In the genomic region with DNA sequence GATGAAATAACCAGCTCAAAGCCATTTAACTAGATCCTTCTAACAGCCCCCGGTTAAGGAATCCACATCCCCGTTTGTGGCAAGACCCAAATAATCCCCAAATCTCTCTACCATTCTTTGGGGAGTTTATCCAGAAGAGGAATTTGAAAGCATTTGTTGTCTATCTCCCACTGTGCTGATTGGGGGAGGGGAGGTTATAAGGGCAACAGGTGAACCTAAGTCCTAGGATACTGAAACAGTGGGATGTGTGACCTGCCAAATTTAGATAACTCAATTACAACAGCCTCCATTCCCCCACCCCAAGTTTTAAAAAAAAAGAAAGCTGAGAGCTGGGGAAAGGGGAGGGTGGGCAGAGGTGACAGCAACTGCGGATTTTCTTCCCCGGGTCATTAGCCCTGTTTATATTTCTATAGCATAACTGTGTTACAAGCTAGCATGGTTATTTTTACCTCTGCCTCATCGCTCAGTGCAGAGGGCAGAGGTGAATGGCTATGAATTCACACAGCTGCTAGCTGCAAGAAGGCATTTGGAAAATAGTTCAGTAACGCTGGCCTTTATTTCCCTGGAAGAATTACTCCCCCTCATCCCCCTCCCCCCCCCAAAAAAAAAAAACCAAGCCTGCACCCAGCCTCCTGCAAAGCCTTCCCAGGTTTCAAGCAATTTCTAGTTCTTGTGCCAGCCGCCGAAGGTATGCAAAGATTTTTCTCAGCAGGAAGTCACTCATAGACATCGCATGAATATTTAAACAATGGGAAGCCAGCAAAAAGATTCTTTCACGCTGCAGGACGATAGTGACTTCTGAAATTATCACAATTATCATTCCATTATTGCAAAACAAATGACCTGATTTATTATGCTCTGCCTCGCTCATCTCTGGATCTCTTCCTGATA, we compare ENCODE assay signal across 14 mouse cellular contexts.
DNase-seq lines count a peak whose midpoint lies in the region; ATAC-seq and TF ChIP-seq lines count a peak whose summit lies in the region.
"Had no signal": no experiment of that assay in that cellular context is flagged by ENCODE, and none has a peak within 500 bp of the region (broad histone marks: within the 10 kb centered on the region; RNA-seq: fewer than 3 reads in every experiment).

No protein-coding gene starts in this region.

- no peak for TF ChIP-seq CTCF in heart, adult 2 months (IDR thresholded peaks at IDR 0.05)
- TF ChIP-seq CTCF in liver, postnatal 0 days (IDR thresholded peaks at IDR 0.05; ENCODE audit: low read depth): no peak

- 27% methylated on average over 12 of the region's 12 CpGs for WGBS in heart, embryonic 13.5 days
- WGBS in heart, adult 2 months: 42% methylated on average over 12 of the region's 12 CpGs
- 15% methylated on average over 12 of the region's 12 CpGs for WGBS in midbrain, embryonic 10.5 days
- 7% methylated on average over 12 of the region's 12 CpGs for WGBS in midbrain, embryonic 16.5 days
- 28% methylated on average over 12 of the region's 12 CpGs for WGBS in limb, embryonic 12.5 days
- WGBS in liver, postnatal 0 days (ENCODE audit: insufficient replicate concordance): 58% methylated on average over 12 of the region's 12 CpGs

- H3K27ac ChIP-seq in heart, embryonic 13.5 days (replicated peaks): no peak overlapping the region
- H3K27ac ChIP-seq in heart, adult 2 months: no peak overlapping the region
- no peak overlapping the region for H3K27ac ChIP-seq in midbrain, embryonic 10.5 days (replicated peaks)
- no peak overlapping the region for H3K27ac ChIP-seq in midbrain, embryonic 16.5 days (ENCODE audit: low read length)
- no peak overlapping the region for H3K27ac ChIP-seq in limb, embryonic 12.5 days
- H3K27ac ChIP-seq in liver, postnatal 0 days (ENCODE audit: low read depth): no peak overlapping the region

- peak overlapping the region; percentile 9; the same call in 1 of the 2 replicates for H3K4me2 ChIP-seq in heart, embryonic 13.5 days
- no peak overlapping the region; the same call in 1 of the 2 replicates for H3K4me2 ChIP-seq in midbrain, embryonic 16.5 days (ENCODE audit: low read length)
- H3K4me2 ChIP-seq in limb, embryonic 12.5 days: no peak overlapping the region; the same call in 1 of the 2 replicates
- H3K4me2 ChIP-seq in liver, postnatal 0 days (ENCODE audit: low read depth, low read length): no peak overlapping the region

- ATAC-seq in heart, embryonic 13.5 days (ENCODE audit: extremely low read depth, insufficient number of reproducible peaks, low FRiP score, low TSS enrichment): no peak
- no peak for ATAC-seq in midbrain, embryonic 16.5 days
- peak; percentile 82 for ATAC-seq in limb, embryonic 12.5 days (ENCODE audit: insufficient number of reproducible peaks, insufficient read depth, low FRiP score, low TSS enrichment, low read depth)
- no peak for ATAC-seq in liver, postnatal 0 days
- ATAC-seq: intestine, postnatal 0 days had no signal

- no peak for TF ChIP-seq EP300 in heart, adult 2 months (IDR thresholded peaks at IDR 0.05; ENCODE audit: insufficient read depth, low read depth, low read length)
- no peak for TF ChIP-seq EP300 in liver, postnatal 0 days (IDR thresholded peaks at IDR 0.05; ENCODE audit: low read depth)

- intact Hi-C loops in heart, adult 2 months (cut with DNase I): no loop called here

- no peaks in the 10 kb centered on the region for H3K9me3 ChIP-seq in heart, embryonic 13.5 days
- H3K9me3 ChIP-seq in midbrain, embryonic 10.5 days (replicated peaks): no peaks in the 10 kb centered on the region
- no peaks in the 10 kb centered on the region for H3K9me3 ChIP-seq in midbrain, embryonic 16.5 days (replicated peaks; ENCODE audit: control insufficient read depth, low read length, poor library complexity, severe bottlenecking)
- H3K9me3 ChIP-seq in limb, embryonic 12.5 days: no peaks in the 10 kb centered on the region
- H3K9me3 ChIP-seq in liver, postnatal 0 days (ENCODE audit: low read length): no peaks in the 10 kb centered on the region

- no peak for TF ChIP-seq POLR2A in heart, adult 2 months (IDR thresholded peaks at IDR 0.05; ENCODE audit: insufficient read depth, low read depth, low read length)

- H3K4me3 ChIP-seq in heart, embryonic 13.5 days: no peak overlapping the region
- H3K4me3 ChIP-seq in heart, adult 2 months: no peak overlapping the region
- peak overlapping the region; percentile 14; the same call in 1 of the 2 replicates for H3K4me3 ChIP-seq in midbrain, embryonic 10.5 days
- H3K4me3 ChIP-seq in midbrain, embryonic 16.5 days (ENCODE audit: low read depth, low read length): no peak overlapping the region
- H3K4me3 ChIP-seq in limb, embryonic 12.5 days (replicated peaks): no peak overlapping the region
- H3K4me3 ChIP-seq in liver, postnatal 0 days (ENCODE audit: low read depth, low read length): no peak overlapping the region

- H3K9ac ChIP-seq in heart, embryonic 13.5 days: no peak overlapping the region
- no peak overlapping the region for H3K9ac ChIP-seq in heart, adult 2 months (ENCODE audit: low read depth, low read length)
- no peak overlapping the region for H3K9ac ChIP-seq in midbrain, embryonic 16.5 days (ENCODE audit: low read depth, low read length)
- H3K9ac ChIP-seq in limb, embryonic 12.5 days (replicated peaks): no peak overlapping the region
- no peak overlapping the region for H3K9ac ChIP-seq in liver, postnatal 0 days (replicated peaks)

- no peak for DNase-seq in heart, adult 2 months
- DNase-seq in midbrain, embryonic 10.5 days (ENCODE audit: low spot score): no peak
- DNase-seq in retina, postnatal 1 day: peak; percentile 20
- no peak for DNase-seq in liver, postnatal 0 days
- DNase-seq in right cerebral cortex, postnatal 36 days (ENCODE audit: low spot score in 2 of 2): no peak
- DNase-seq: cerebellum, postnatal 25 days; gastrocnemius, postnatal 10 days; left cerebral cortex, postnatal 4 days; lung, postnatal 4 days; thymus, postnatal 36 days had no signal

- H3K27me3 ChIP-seq in heart, embryonic 13.5 days (replicated peaks): no peaks in the 10 kb centered on the region
- no peaks in the 10 kb centered on the region for H3K27me3 ChIP-seq in heart, adult 2 months (ENCODE audit: control insufficient read depth, insufficient read depth, low read length)
- H3K27me3 ChIP-seq in midbrain, embryonic 10.5 days (ENCODE audit: low read depth, poor library complexity, severe bottlenecking): no peaks in the 10 kb centered on the region
- no peaks in the 10 kb centered on the region for H3K27me3 ChIP-seq in midbrain, embryonic 16.5 days (ENCODE audit: control insufficient read depth, insufficient read depth, low read depth, low read length)
- H3K27me3 ChIP-seq in limb, embryonic 12.5 days: no peaks in the 10 kb centered on the region
- H3K27me3 ChIP-seq in liver, postnatal 0 days (ENCODE audit: insufficient read depth, low read length): no peaks in the 10 kb centered on the region

- no peaks in the 10 kb centered on the region for H3K79me2 ChIP-seq in heart, adult 2 months (replicated peaks; ENCODE audit: control insufficient read depth, insufficient read depth, low read length)

- peaks cover 29% of the 10 kb centered on the region for H3K4me1 ChIP-seq in heart, embryonic 13.5 days
- H3K4me1 ChIP-seq in heart, adult 2 months (ENCODE audit: control insufficient read depth, insufficient read depth, low read length): peaks cover 1% of the 10 kb centered on the region; the same call in 1 of the 2 replicates
- peaks cover 53% of the 10 kb centered on the region for H3K4me1 ChIP-seq in midbrain, embryonic 10.5 days
- peaks cover 31% of the 10 kb centered on the region for H3K4me1 ChIP-seq in midbrain, embryonic 16.5 days (ENCODE audit: control insufficient read depth, insufficient read depth, low read length)
- H3K4me1 ChIP-seq in limb, embryonic 12.5 days (replicated peaks): peaks cover 26% of the 10 kb centered on the region
- no peaks in the 10 kb centered on the region for H3K4me1 ChIP-seq in liver, postnatal 0 days (ENCODE audit: insufficient read depth)

- H3K36me3 ChIP-seq in heart, embryonic 13.5 days: no peaks in the 10 kb centered on the region
- H3K36me3 ChIP-seq in heart, adult 2 months (ENCODE audit: control insufficient read depth, insufficient read depth, low read length): no peaks in the 10 kb centered on the region
- H3K36me3 ChIP-seq in midbrain, embryonic 10.5 days: no peaks in the 10 kb centered on the region
- no peaks in the 10 kb centered on the region for H3K36me3 ChIP-seq in midbrain, embryonic 16.5 days (ENCODE audit: control insufficient read depth, insufficient read depth, low read length)
- no peaks in the 10 kb centered on the region for H3K36me3 ChIP-seq in limb, embryonic 12.5 days
- no peaks in the 10 kb centered on the region for H3K36me3 ChIP-seq in liver, postnatal 0 days (replicated peaks; ENCODE audit: insufficient read depth, low read length)
